Mouse (Mus musculus): ENCODE measurements at regions not wholly inside any gene's neighbourhood (a gene's known extent, or its start where the extent isn't known, plus 50 kb on each side); places are given as distances from the start of the nearest gene placed in this dataset.

GRCm38 (mm10) chr3:144378524-144379225 lies 173.7 kb upstream of the Lmo4 start:
- DNase-seq (ENCODE audit: low spot score in 2 of 2) = no peak

- DNase-seq (ENCODE audit: low spot score in 2 of 2) = peak in 1 of 2 experiments; percentile 36
Observed at GRCm38 (mm10) chr3:144377626-144378523, 172.9 kb upstream of the Lmo4 start.

DNA sequence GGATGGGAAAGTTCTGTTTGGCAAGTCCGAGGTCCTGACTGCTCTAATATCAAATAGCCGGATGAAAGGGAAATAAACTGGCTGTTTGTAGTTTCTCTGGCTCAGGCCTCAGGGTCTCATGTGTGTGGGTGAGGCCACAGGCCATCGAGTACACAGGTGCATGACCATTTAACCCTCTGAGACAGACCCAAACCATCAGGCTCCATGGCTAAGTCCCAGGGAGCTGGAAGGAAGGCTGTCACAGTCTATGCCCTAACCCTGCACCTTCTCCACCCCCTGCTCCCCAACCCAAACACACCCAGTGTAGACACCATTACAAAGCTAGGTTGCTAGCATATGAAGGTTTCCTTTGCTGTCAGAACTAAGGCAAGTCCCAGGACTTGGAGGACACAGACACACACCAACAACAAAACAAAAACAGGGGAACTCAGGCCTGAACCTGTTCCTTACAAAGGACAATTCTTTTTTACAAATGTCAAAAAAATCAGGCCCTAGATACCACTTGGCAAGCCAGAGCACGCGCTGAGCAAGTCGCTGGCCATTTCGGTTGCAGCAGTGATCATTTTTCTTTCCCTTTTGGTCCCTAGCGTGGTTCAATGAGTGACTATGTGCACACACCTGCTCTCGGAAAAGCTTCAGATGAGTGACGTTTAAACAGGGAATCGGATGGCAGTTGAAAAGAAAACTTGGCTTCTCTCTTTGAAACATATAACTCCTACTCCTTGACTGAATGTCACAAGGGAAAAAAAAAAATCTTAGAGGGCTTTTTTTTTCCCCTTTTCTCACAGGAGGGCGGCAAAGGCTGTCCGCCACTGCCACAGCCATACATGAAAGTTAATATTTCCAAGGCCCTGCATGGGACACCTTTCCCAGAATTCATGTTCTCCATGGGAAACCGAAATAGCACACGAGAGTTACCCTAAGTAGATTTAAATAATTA lies 171.7 kb upstream of the Lmo4 start:
- no peak for DNase-seq (ENCODE audit: low spot score in 2 of 2)

DNA sequence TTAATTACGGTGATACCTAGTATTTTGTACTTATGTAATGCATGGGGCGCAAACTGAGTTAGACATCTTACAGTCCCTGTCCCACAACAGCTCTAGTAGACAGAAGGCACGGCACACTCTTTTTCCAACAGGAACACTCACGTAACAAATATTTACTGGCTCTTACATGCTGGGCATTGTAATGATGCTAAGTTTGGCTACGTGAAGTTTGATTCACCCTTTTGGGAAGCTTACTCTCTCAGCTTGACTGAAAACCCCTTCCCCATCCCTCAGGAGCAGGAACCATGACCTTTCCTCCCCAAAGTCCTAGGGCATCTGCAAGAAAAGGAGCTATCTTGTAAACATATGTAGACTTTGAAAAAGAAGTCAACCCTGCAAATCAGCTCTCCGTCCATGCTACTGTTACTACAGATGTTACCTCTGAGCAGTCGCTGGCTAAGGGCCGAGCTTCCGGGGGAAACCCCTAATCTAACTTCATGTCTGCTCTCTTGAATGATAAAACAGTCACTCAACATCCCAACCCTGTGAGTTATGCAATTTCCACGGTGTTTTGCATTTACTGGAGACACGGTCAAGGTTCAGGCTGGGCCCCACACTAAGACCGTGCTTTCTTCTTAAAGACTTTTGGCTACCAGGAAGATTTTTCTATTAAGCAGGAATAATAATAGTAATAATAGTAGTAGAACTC lies 170.8 kb upstream of the Lmo4 start:
- DNase-seq (ENCODE audit: low spot score in 2 of 2) = no peak

DNA sequence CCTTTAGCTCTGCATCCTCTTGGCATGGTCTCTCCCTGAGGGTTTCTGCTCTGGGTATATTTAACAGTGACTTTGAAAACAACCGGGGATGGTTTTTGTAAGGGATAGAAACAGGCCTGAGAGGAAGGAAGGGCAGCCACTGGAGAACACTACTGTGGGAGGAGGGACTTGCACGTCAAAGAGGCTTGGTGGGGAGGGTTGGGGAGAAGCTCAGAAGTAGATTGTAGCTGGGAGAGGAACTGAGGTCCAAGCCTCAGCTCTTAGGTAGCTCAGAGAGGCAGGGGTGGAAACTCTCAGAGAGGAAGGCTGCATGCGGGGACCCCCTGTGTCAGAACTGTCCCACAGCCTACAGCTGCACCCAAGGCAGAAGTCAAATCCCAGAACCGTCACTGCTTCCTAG lies 163.3 kb upstream of the Lmo4 start:
- no peak for DNase-seq (ENCODE audit: low spot score in 2 of 2)

DNA sequence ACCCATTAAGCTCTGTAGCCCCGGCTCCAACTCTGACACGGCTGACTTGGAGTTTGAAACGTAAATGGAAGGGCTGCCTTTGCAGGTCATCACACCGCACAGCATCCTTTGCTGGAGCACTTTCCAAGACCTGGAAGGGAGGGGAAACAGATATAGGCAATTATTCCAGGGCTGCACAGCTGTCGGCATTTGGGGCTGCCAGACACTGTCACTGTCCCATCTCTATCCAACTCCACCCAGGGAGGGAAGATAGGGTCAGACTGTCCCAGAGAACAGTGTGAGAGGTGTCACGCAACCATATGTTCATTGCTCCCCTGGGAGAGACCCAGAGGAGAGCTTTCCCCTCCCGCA lies 162.7 kb upstream of the Lmo4 start:
- no peak for DNase-seq (ENCODE audit: low spot score in 2 of 2)

GRCm38 (mm10) chr3:144366976-144367765 lies 162.2 kb upstream of the Lmo4 start:
- peak in 1 of 2 experiments; percentile 65 for DNase-seq (ENCODE audit: low spot score in 2 of 2)

- no peak for DNase-seq (ENCODE audit: low spot score in 2 of 2)
Observed at GRCm38 (mm10) chr3:144365894-144366293, 160.9 kb upstream of the Lmo4 start.

DNA sequence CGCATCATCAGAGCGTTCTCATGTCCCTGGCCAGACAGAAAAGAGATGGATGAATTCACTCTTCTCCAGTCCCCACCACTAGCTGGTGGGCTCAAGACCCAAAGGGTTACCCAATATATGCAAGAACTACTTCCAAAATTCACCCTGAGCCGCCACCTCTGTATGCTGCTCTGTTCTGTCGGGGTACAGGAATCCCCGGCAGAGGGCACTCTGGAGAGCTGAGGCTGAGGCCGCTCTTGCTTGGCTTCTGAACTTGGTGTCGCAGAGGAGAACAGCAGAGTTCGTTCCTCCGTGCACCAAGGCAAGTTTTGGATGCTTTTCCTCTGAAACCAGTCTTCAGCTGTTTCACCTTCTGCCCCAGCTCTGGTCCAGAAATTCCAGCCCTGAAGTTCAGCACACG lies 157.5 kb upstream of the Lmo4 start:
- peak in 1 of 2 experiments; percentile 33 for DNase-seq (ENCODE audit: low spot score in 2 of 2)

- DNase-seq (ENCODE audit: low spot score in 2 of 2) = no peak
Observed at GRCm38 (mm10) chr3:144361203-144361978, 156.4 kb upstream of the Lmo4 start.

DNA sequence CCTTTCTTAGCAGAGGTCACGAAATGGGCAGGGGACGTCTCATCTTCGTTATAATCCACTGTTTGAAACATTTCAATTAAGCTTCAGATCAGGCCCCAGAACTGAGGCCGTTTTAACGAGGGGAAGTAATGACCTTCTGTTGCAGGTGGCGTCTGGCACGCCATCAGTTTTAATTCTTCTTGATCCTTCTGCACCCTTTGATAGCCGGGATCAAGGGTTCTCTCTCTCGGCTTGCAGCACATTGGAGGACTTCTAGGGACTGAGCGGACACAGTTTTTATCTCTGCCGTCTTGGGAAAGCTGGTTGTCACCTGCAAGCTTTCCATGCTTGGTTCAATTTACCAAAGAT lies 151.9 kb upstream of the Lmo4 start:
- no peak for DNase-seq (ENCODE audit: low spot score in 2 of 2)

DNA sequence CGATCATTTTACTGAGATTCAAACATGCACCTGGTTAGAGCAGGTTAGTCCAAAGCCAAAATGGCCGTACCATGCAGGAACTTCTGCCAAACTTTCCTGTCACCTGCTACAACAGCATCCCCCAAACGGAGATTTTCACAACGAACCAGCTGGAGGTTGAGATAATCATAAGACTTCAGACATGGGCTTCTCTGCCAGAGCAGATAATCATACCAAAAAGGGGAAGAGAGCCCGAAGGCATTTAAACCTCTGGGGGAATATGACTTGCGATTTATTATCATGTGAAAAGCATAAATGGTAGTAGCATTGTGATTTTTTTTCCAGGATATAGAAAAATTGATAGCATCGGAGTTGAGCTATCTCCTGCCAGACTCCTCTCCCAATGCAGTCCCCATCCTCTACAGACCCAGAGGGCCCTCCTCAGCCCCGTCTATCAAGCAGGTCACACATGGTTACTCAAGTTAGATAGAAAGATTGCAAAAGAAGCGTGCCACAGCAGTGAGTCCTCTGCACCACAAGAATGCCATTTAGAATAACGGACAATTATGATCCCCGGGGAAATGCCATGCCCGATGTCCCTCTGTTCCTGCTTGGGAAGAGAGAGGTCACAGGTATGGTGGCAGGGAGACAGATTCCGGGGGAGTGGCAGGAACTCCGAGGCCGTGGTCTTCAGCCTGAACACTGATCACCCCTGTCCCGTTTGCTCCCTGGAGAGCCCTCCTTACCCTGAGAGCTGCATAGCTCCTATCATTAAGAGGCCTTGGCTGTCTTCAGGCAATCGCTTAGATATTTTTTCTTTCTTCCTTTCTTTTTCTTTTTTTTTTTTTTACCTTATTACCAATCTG lies 151.3 kb upstream of the Lmo4 start:
- no peak for DNase-seq (ENCODE audit: low spot score in 2 of 2)

GRCm38 (mm10) chr3:144352559-144352958 lies 147.5 kb upstream of the Lmo4 start:
- no peak for DNase-seq (ENCODE audit: low spot score in 2 of 2)

- DNase-seq (ENCODE audit: low spot score in 2 of 2) = peak; percentile 11 to 63
Observed at GRCm38 (mm10) chr3:144348431-144348830, 143.4 kb upstream of the Lmo4 start.

GRCm38 (mm10) chr3:144335237-144335636 lies 130.2 kb upstream of the Lmo4 start:
- no peak for DNase-seq (ENCODE audit: low spot score in 2 of 2)

DNA sequence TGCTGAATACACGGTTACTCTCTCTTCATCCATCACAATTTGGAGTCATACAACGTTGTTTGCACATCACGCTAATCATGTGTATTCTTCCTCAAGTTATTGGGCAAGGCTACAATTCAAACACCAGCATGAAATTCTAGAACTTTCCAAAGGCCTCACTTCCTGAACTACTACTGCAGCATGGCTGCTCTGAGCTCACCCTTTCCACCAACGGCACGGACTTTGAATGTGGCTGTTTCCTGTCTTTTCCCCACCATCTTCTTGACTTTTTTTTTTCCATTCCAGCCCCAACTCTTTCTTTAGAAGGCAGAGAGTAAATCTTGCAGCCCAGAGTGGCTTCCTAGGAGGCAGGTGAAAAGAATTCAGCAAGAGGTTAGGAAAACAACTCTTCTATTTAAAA lies 129.2 kb upstream of the Lmo4 start:
- no peak for DNase-seq (ENCODE audit: low spot score in 2 of 2)

- peak in 1 of 2 experiments; percentile 5 for DNase-seq (ENCODE audit: low spot score in 2 of 2)
Observed at GRCm38 (mm10) chr3:144332353-144332752, 127.3 kb upstream of the Lmo4 start.

- no peak for DNase-seq (ENCODE audit: low spot score in 2 of 2)
Observed at GRCm38 (mm10) chr3:144329117-144329516, 124.1 kb upstream of the Lmo4 start.

All from layer of hippocampus, adult 18-20 months (tissue).